Mouse (Mus musculus) kidney, postnatal 10 days (tissue): ENCODE results near the gene Anapc16.

Source experiments
- DNase-seq: peaks from one replicate; pipeline ENCODE4 v3.0.0; 2021; ENCODE audit warnings: mixed read lengths

Gene Anapc16

GRCm38 (mm10) chr10:59948363-59949254 is 54.3 kb downstream of the Anapc16 start:
- DNase-seq: peak; percentile 53

GRCm38 (mm10) chr10:59947296-59948073 is 55.5 kb downstream of the Anapc16 start:
- peak; percentile 37 for DNase-seq

GRCm38 (mm10) chr10:59946362-59946761 is 56.6 kb downstream of the Anapc16 start:
- DNase-seq: no peak

- no peak for DNase-seq
Observed at GRCm38 (mm10) chr10:59945416-59945815, 57.5 kb downstream of the Anapc16 start.

- DNase-seq: peak; percentile 85
Observed at GRCm38 (mm10) chr10:59943421-59943989, 59.4 kb downstream of the Anapc16 start.

- DNase-seq: peak; percentile 82
Observed at GRCm38 (mm10) chr10:59942847-59943420, 60.0 kb downstream of the Anapc16 start.

GRCm38 (mm10) chr10:59942281-59942846 is 60.6 kb downstream of the Anapc16 start:
- DNase-seq: no peak

GRCm38 (mm10) chr10:59939081-59939480 is 63.9 kb downstream of the Anapc16 start:
- DNase-seq: no peak

GRCm38 (mm10) chr10:59938662-59939061 is 64.3 kb downstream of the Anapc16 start:
- DNase-seq: no peak
